Mouse (Mus musculus): ENCODE data around the gene Pbld2.

Gene Pbld2

GRCm38 (mm10) chr10:63023749-63024579 lies at the start of gene Pbld2, which contains the start of gene Hnrnph3:
Pbld2 (plus strand) TSS chr10:63024315.
Hnrnph3 (minus strand) TSS chr10:63024217.
- peak; percentile 95 to 98 for DNase-seq (ENCODE audit: low spot score in 2 of 2)

- no peak for DNase-seq (ENCODE audit: low spot score in 2 of 2)
These were observed 44.5 kb upstream of the Pbld2 start for GRCm38 (mm10) chr10:62979667-62980038.

- peak; percentile 51 to 82 for DNase-seq (ENCODE audit: low spot score in 2 of 2)
These were observed 43.8 kb upstream of the Pbld2 start, which contains the start of gene Rufy2 for GRCm38 (mm10) chr10:62980039-62980954. Rufy2 (plus strand) TSS chr10:62980223.

- DNase-seq (ENCODE audit: low spot score in 2 of 2), result peak in 1 of 2 experiments; percentile 9
These were observed 40.0 kb upstream of the Pbld2 start for GRCm38 (mm10) chr10:62984072-62984471.

DNA sequence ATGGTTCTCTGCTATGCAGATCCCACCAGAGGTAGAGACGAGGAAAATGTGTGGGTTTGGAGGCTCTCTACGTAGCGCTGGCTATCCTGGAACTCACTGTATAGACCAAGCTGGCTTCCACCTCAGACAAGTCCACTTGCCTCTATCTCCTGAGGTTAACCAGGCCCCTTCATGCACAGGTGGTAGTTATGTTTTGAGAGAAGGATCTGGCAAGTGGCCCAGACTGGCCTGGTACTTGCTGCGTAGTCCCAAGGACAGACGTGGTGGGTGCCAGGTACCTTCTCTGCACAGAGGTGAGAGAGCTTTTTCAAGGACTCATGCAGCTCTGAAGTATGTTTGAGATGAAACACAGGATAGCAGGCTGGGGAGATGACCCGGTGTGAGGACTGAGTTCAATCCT lies 39.6 kb upstream of the Pbld2 start:
- DNase-seq (ENCODE audit: low spot score in 2 of 2), result no peak

DNA sequence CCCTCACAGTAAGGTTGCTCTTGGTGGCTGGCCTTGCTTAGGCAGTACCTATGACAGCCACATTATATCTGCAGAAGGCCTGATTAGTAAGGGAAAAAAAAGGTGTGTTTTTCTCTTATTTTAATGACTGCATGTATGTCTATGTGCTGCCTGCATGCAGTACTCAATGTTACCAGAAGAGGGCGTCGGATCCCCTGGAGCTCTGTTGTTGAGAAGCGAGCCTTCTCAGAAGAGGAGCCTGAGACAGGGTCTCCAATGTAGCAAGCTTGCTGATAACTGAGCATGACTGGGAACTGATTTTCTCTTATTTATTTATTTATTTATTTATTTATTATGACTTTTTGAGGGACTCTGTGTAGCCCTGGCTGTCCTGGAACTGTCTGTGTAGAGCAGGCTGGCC lies 36.8 kb upstream of the Pbld2 start:
- DNase-seq (ENCODE audit: low spot score in 2 of 2), result peak in 1 of 2 experiments; percentile 53

DNA sequence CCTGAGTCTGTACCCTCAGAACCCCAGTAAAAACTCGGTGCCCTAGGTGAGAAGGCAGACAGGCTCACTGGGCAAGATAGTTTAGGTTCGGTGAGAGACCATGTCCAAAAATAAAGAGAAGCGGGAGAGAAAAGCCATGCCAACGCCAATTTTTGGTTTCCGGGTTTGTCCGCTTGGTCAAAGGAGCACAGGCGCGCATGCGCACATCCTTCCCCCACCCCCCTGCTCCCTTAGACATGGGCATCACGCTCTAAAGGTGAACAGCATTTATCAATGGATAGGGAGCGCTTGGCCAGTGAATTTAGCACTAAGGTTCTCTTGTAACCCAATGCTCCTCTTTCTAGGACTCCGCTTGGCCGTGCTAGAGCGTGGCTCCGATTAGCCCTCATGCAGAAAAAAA lies 33.5 kb upstream of the Pbld2 start:
- DNase-seq (ENCODE audit: low spot score in 2 of 2), result no peak

DNA sequence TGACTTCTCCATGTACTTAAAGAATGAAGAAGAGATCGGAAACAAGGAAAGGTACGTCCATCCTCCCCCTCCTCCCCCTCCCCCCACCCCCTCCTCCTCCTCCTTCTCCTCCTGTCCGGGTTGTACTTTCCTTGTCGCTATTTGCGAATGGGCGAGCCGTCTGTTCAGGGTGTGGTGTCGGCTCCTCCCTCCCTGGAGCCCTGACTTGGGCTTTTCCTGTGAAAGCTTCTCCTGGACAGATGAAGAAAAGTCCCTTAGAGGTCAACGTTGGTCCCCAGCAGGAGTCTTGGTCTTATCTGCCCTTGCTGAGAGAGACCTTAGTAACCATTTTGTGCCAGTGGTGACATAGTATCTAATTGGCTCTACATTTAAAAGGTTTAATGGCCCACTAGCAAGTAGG lies 30.1 kb upstream of the Pbld2 start:
- DNase-seq (ENCODE audit: low spot score in 2 of 2), result no peak

DNA sequence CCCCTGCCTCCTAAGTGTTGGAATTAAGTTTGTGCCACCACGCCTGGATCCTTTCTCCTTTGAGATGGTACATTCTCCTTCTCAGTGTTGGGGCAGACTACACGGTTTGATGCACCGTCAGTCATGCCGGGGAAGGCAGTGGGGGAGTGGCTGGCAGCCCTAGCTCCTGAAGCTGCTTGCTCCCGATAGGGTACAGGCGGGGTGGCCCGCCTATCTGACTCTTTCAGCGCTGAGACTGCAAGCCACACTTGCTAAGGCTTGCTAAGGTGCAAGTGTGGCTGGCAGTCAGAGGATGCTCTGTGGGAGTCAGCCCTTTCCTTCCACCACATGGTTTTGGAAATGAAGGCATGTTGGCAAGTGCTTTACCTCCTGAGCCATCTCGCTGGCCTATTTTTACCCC lies 23.5 kb upstream of the Pbld2 start:
- DNase-seq (ENCODE audit: low spot score in 2 of 2), result peak; percentile 15 to 26

- DNase-seq (ENCODE audit: low spot score in 2 of 2), result no peak
These were observed 20.9 kb upstream of the Pbld2 start for GRCm38 (mm10) chr10:63003252-63003651.

- no peak for DNase-seq (ENCODE audit: low spot score in 2 of 2)
These were observed 19.6 kb upstream of the Pbld2 start for GRCm38 (mm10) chr10:63004556-63004955.

DNA sequence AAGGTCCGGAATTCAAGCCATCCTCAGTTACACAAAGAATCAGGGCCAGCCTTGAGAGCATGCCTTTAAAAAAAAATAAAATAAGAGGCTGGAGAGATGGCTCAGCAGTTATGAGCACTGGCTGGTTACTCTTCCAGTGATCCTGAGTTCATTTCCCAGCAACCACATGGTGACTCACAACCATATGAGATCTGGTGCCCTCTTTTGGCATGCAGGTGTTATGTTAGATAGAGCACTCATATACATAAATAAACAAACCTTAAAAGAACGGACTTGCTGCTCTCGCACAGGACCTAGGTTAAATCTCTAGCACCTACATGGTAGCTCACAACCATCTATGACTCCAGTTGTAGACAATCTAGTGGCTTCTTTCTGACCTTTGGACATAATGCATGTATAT lies 15.9 kb upstream of the Pbld2 start:
- no peak for DNase-seq (ENCODE audit: low spot score in 2 of 2)

DNA sequence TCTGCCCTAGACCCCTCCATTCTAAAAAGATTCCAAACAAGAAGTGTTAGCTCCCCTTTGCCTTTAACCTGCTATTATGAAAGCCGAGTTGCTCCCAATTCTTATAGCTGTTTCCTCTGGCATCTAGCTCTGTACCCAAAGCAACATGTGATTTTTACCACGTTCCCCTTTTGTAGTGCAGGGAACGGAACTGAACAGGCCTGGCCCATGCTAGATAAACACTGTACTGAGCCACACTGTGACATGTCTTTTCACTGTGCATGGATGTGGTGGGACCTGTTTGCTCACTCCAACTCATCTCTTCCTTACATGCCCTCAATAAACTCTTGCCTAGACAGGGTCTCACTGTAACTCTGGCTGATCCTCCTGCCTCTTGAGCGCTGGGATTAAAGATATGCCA lies 13.8 kb upstream of the Pbld2 start:
- no peak for DNase-seq (ENCODE audit: low spot score in 2 of 2)

DNA sequence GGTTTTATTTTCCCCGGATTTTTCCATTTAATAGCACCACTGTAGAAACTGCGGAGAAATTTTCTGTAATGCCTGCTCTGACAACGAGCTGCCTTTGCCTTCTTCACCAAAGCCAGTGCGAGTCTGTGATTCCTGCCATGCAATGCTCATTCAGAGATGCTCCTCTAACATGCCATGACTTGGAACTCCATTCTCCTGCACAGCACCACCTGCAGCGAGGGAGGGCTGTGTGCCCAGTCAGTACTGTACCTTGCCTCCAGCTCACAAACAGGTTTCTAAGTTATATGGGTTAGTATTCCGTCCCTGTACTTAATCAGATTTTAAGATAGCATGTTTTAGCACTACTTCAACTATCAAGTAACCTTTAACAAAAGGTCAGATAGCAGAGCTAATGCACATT lies 12.6 kb upstream of the Pbld2 start:
- no peak for DNase-seq (ENCODE audit: low spot score in 2 of 2)

- DNase-seq (ENCODE audit: low spot score in 2 of 2), result no peak
These were observed 10.6 kb upstream of the Pbld2 start for GRCm38 (mm10) chr10:63013476-63013875.

GRCm38 (mm10) chr10:63014168-63014567 lies 9.9 kb upstream of the Pbld2 start:
- DNase-seq (ENCODE audit: low spot score in 2 of 2), result no peak

DNA sequence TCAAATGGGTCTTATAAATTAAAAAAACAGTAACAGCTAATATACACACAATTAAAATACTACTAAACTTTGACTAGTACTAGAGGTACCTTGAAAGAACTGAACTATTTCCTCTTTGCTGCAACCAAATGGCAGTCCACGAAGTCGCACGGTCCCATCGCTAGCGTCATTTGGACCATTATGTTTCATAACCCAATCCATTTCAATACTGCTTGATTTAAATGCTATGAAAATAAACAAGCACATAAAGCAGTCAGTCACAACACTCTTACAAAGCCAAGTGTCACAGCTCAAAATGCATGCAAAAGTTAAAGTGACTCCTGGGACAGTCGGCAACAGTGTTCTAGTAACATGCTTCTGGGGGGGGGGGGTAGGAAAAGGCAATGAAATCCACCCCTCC lies 4.8 kb upstream of the Pbld2 start:
- DNase-seq (ENCODE audit: low spot score in 2 of 2), result no peak

DNA sequence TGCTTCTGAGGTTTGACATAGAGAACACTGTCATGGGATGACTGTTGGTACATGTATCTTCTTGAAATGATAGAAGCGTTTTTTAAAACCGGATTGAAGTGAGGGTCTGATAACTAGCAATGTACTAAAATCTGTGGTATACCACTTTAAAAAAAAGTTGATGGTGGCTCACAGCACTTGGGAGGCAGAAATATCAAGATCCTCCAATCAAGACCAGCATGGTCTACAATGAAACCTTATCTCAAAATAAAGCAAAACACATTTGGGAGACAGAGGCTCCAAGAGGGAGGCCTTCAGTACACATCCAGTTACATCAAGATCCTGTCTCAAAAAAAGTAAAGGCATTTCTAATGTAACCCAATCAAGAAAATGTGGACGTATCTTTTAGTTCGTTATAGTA lies 2.4 kb upstream of the Pbld2 start:
- no peak for DNase-seq (ENCODE audit: low spot score in 2 of 2)

GRCm38 (mm10) chr10:63022541-63023120 lies 1.5 kb upstream of the Pbld2 start:
- DNase-seq (ENCODE audit: low spot score in 2 of 2), result no peak

- DNase-seq (ENCODE audit: low spot score in 2 of 2), result peak; percentile 24 to 54
These were observed 880 bp upstream of the Pbld2 start for GRCm38 (mm10) chr10:63023121-63023748.

- DNase-seq (ENCODE audit: low spot score in 2 of 2), result peak; percentile 21 to 36
These were observed 430 bp downstream of the Pbld2 start for GRCm38 (mm10) chr10:63024580-63024910.

- DNase-seq (ENCODE audit: low spot score in 2 of 2), result no peak
These were observed 901 bp downstream of the Pbld2 start for GRCm38 (mm10) chr10:63025016-63025415.
